Mouse (Mus musculus): ENCODE results near the gene Hydin.

Gene Hydin

GRCm38 (mm10) chr8:110636182-110636581 lies 369.4 kb downstream of the Hydin start:
- no peak for DNase-seq (ENCODE audit: low spot score)

GRCm38 (mm10) chr8:110642331-110642730 lies 375.6 kb downstream of the Hydin start:
- no peak for DNase-seq (ENCODE audit: low spot score)

GRCm38 (mm10) chr8:110643177-110643576 lies 376.4 kb downstream of the Hydin start:
- DNase-seq (ENCODE audit: low spot score): no peak

- no peak for DNase-seq (ENCODE audit: low spot score)
These were observed 377.6 kb downstream of the Hydin start for GRCm38 (mm10) chr8:110644422-110644821.

DNA sequence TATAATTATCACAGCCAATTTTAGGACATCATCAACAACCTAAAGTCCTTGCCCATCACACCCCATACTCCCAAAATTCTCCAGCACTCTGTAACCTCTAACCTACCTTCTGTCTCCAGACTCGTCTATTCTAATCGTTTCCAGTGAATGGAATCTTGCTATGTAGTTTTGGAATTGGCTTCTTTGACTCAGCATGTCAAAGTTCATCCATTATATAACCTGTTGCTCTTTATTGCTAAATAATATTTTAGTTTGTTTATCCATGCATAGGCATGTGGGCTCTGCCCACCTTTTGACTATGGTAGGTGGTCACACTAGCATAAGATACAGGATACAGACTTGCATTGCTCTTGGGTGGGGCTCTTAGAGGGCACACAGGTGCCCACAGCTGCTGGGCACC lies 378.1 kb downstream of the Hydin start:
- no peak for DNase-seq (ENCODE audit: low spot score)

GRCm38 (mm10) chr8:110645340-110645739 lies 378.6 kb downstream of the Hydin start:
- no peak for DNase-seq (ENCODE audit: low spot score)

GRCm38 (mm10) chr8:110646064-110646463 lies 379.3 kb downstream of the Hydin start:
- DNase-seq (ENCODE audit: low spot score): peak; percentile 59

DNA sequence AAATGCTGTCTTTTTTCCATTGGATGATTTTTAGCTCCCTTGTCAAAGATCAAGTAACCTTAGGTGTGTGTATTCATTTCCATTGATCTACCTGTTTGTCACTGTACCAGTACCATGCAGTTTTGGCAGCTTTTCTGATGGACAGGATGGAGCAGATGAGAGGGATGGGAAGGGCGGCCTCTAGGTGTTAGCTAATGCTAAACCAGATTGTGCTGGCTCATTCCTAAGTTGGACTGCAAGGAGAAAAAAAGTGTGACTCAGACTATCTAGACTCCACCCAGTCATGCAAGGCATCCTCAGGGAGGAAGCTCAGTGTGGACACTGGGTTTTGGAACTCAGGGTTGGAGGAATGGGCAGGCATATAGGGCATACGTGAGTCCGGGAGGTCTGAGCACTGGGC lies 381.8 kb downstream of the Hydin start:
- DNase-seq (ENCODE audit: low spot score): no peak

GRCm38 (mm10) chr8:110649286-110649685 lies 382.5 kb downstream of the Hydin start:
- DNase-seq (ENCODE audit: low spot score): no peak

GRCm38 (mm10) chr8:110650838-110651237 lies 384.1 kb downstream of the Hydin start:
- no peak for DNase-seq (ENCODE audit: low spot score)

DNA sequence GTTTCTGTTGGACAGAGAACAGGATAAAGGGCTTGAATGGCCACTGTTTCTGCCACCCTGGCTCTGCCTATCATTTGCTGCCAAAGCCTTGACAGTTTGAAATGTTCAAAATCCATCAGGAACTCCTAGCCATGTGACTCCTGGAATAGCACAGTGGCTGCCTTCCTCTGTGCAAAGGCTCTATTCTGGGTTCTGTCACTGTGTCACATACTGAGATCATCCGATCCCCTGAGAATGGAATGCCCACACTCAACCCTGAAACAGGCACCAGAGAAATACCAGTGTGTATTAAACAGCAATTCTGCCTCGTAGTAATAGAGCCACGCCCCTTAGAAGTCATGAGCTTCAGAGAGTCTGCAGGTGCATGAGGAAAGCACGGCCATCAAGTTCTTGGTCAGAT lies 385.1 kb downstream of the Hydin start:
- no peak for DNase-seq (ENCODE audit: low spot score)

- DNase-seq (ENCODE audit: low spot score): no peak
These were observed 387.6 kb downstream of the Hydin start for GRCm38 (mm10) chr8:110654075-110655060.

- DNase-seq (ENCODE audit: low spot score): no peak
These were observed 389.1 kb downstream of the Hydin start for GRCm38 (mm10) chr8:110655827-110656226.

- no peak for DNase-seq (ENCODE audit: low spot score)
These were observed 390.9 kb downstream of the Hydin start for GRCm38 (mm10) chr8:110657661-110658060.
